Mouse (Mus musculus) E14TG2a.4 (cell line): ENCODE data around the gene Nxpe5.

Source experiments
- CTCF ChIP-seq: conservative IDR thresholded peaks from 2 replicates; pipeline ENCODE4 v1.5.1; 2014; ENCODE audit warnings: low read length
- NANOG ChIP-seq: IDR thresholded peaks from 2 replicates; pipeline ENCODE4 v1.6.1; 2014; ENCODE audit warnings: borderline replicate concordance, low read length, mixed read lengths
- POU5F1 ChIP-seq: IDR thresholded peaks from 2 replicates; pipeline ENCODE4 v1.6.1; 2014; ENCODE audit warnings: low read length, borderline replicate concordance

DNA sequence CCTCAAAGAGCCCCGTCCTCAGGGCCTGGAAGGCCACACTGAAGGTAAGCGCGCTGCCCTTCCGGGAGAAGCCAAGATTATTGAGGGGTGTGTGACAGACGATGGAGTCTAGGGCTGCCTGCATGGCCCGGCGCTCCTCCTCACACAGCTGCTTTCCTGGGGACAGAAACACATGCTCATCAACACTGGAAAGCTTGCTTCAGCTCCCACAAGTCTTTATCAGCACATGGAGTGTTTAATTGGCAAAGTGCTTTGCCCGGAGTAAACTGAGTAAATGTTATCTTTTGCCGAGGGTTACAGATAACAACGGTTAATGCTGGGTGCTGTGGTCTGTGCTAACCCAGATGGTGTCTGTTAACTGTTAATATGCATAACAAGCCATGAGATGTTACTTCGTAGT lies 35.1 kb downstream of the Nxpe5 start:
- TF ChIP-seq CTCF, result no peak
- TF ChIP-seq POU5F1, result no peak
- TF ChIP-seq NANOG, result no peak
